Mouse (Mus musculus): ENCODE results near the gene Spta1. TPM values are rescaled to one million over a fixed set of nuclear protein-coding genes. Genes with fewer than 3 reads are reported as not detected.

The Spta1 gene
- total and polyA plus RNA-seq, 3 experiments: 39.1 to 98.0 (median 46.1) TPM

DNA sequence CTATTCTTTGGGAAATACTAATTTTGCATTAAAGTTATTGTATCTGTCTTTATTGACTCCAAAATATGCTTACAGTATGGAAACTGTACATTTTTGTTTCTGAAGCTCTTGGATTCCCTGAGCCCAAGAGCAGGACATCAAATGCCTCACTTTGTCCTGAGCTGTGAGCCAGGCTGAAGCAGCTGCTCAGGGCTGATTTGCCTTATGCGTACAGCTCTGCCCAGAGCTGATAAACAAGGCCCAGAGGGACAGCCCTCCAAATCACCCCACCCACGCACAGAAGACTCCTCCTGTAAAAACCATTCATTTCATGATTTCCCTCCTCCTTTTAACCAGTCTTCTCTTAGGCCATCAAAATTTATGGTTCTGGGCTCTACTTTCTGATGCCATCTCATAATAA lies 1.0 kb upstream of the Spta1 start (continued):
- no peak for TF ChIP-seq USF1 (IDR thresholded peaks at IDR 0.05; ENCODE audit: low read depth, low read length)
- TF ChIP-seq EP300 (IDR thresholded peaks at IDR 0.05; ENCODE audit: low read depth in 1 of 2, low read length in 2 of 2): peak; percentile 91 to 94
- TF ChIP-seq RCOR1 (IDR thresholded peaks at IDR 0.05; ENCODE audit: low read depth, low read length): peak; percentile 55
- no peak for TF ChIP-seq GABPA (IDR thresholded peaks at IDR 0.05; ENCODE audit: low read depth, low read length)
- no peak for TF ChIP-seq UBTF (IDR thresholded peaks at IDR 0.05; ENCODE audit: borderline replicate concordance, insufficient read depth, low read depth, low read length)
- TF ChIP-seq ZC3H11A (IDR thresholded peaks at IDR 0.05; ENCODE audit: low read depth, low read length): no peak
- no peak for TF ChIP-seq JUND (IDR thresholded peaks at IDR 0.05; ENCODE audit: low read depth, low read length)
- peak; percentile 48; the same call in 1 of the 2 replicates for TF ChIP-seq NELFE (IDR thresholded peaks at IDR 0.05; ENCODE audit: low read depth, low read length)
- peak; percentile 69; the same call in 1 of the 2 replicates for TF ChIP-seq POLR2AphosphoS2 (IDR thresholded peaks at IDR 0.05; ENCODE audit: low read length)
- no peak for TF ChIP-seq KAT2A (conservative IDR thresholded peaks at IDR 0.05; ENCODE audit: low read depth, low read length)
- TF ChIP-seq ZNF384 (IDR thresholded peaks at IDR 0.05; ENCODE audit: low read depth, low read length): no peak
- TF ChIP-seq SMC3 (IDR thresholded peaks at IDR 0.05; ENCODE audit: low read depth, low read length): no peak
- TF ChIP-seq MYC (IDR thresholded peaks at IDR 0.05; ENCODE audit: low read depth, low read length): peak; percentile 50; the same call in 1 of the 2 replicates
- no peak for TF ChIP-seq RAD21 (IDR thresholded peaks at IDR 0.05; ENCODE audit: low read depth, low read length)

DNA sequence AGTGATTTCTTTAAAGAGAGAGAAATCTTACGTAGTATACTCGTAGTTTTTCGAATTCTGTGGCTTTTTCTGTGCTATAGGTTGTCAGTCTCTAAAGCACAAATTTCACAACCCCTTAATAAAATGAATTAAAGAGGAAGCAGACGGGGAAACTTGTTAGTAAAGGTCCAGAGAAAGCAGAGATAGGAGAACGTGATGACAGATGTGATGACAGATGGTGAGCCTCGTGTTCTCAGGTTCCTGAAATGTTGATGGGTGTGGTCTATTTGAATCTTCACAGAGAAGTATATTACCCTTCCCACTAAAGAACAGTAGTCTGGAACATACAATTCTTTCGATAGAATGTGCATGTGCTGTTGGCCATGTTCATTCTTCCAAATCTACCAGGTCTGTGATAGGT lies 32.1 kb downstream of the Spta1 start:
- Histone ChIP-seq H3K9ac (ENCODE audit: control insufficient read depth, low read depth, low read length, poor library complexity, severe bottlenecking) (no peak overlapping the region), H3K79me2 (ENCODE audit: control insufficient read depth, insufficient read depth, low read length, poor library complexity) (no peaks in the 10 kb centered on the region), H3K36me3 (ENCODE audit: control insufficient read depth in 1 of 2, insufficient read depth in 2 of 2, low read length in 2 of 2) (peaks cover 0 to 38% of the 10 kb centered on the region in 2 experiments; a peak in 2 of 4 replicates), H3K9me3 (replicated peaks; ENCODE audit: insufficient read depth, low read length) (no peaks in the 10 kb centered on the region), H3K4me3 (ENCODE audit: control insufficient read depth in 1 of 2, insufficient read depth in 1 of 2, low read depth in 2 of 2, low read length in 2 of 2) (no peak overlapping the region), H3K4me1 (ENCODE audit: control insufficient read depth in 1 of 2, insufficient read depth in 2 of 2, low read length in 2 of 2) (no peaks in the 10 kb centered on the region), H3K27me3 (ENCODE audit: control insufficient read depth in 1 of 2, insufficient read depth in 2 of 2, low read length in 2 of 2) (no peaks in the 10 kb centered on the region), H3K27ac (ENCODE audit: control insufficient read depth, low read depth, low read length) (no peak overlapping the region)
- no peak for DNase-seq (ENCODE audit: low read depth, low spot score)
- no peak for TF ChIP-seq ZC3H11A (IDR thresholded peaks at IDR 0.05; ENCODE audit: low read depth, low read length)
- no peak for TF ChIP-seq SMC3 (IDR thresholded peaks at IDR 0.05; ENCODE audit: low read depth, low read length)
- TF ChIP-seq TBP (IDR thresholded peaks at IDR 0.05; ENCODE audit: low read depth, low read length): no peak

GRCm38 (mm10) chr1:174212286-174212685 lies 39.7 kb downstream of the Spta1 start:
- peaks cover 0 to 45% of the 10 kb centered on the region in 2 experiments; a peak in 2 of 4 replicates for H3K36me3 ChIP-seq (ENCODE audit: control insufficient read depth in 1 of 2, insufficient read depth in 2 of 2, low read length in 2 of 2)
- TF ChIP-seq POLR2A (IDR thresholded peaks at IDR 0.05; ENCODE audit: control insufficient read depth in 1 of 2, insufficient read depth in 1 of 2, low read depth in 1 of 2, low read length in 2 of 2, poor library complexity in 1 of 2) (no peak), ZC3H11A (IDR thresholded peaks at IDR 0.05; ENCODE audit: low read depth, low read length) (no peak), UBTF (IDR thresholded peaks at IDR 0.05; ENCODE audit: borderline replicate concordance, insufficient read depth, low read depth, low read length) (no peak), MAFK (IDR thresholded peaks at IDR 0.05; ENCODE audit: borderline replicate concordance, low read depth, low read length) (no peak), POLR2AphosphoS5 (IDR thresholded peaks at IDR 0.05; ENCODE audit: borderline replicate concordance, low read depth, low read length) (no peak), MYB (IDR thresholded peaks at IDR 0.05; ENCODE audit: low read depth, low read length) (no peak), MAX (IDR thresholded peaks at IDR 0.05; ENCODE audit: low read length) (no peak), NRF1 (IDR thresholded peaks at IDR 0.05; ENCODE audit: insufficient read depth, low read depth, low read length, poor library complexity, severe bottlenecking) (no peak)
- H3K4me1 ChIP-seq (ENCODE audit: control insufficient read depth in 1 of 2, insufficient read depth in 2 of 2, low read length in 2 of 2): no peaks in the 10 kb centered on the region
- no peak overlapping the region for H3K4me3 ChIP-seq (ENCODE audit: control insufficient read depth in 1 of 2, insufficient read depth in 1 of 2, low read depth in 2 of 2, low read length in 2 of 2)
- H3K9ac ChIP-seq (ENCODE audit: control insufficient read depth, low read depth, low read length, poor library complexity, severe bottlenecking): no peak overlapping the region
- no peaks in the 10 kb centered on the region for H3K9me3 ChIP-seq (replicated peaks; ENCODE audit: insufficient read depth, low read length)
- no peaks in the 10 kb centered on the region for H3K27me3 ChIP-seq (ENCODE audit: control insufficient read depth in 1 of 2, insufficient read depth in 2 of 2, low read length in 2 of 2)
- no peak for DNase-seq (ENCODE audit: low read depth, low spot score)
- no peak overlapping the region for H3K27ac ChIP-seq (ENCODE audit: control insufficient read depth, low read depth, low read length)
- H3K79me2 ChIP-seq (ENCODE audit: control insufficient read depth, insufficient read depth, low read length, poor library complexity): no peaks in the 10 kb centered on the region

All from MEL (cell line).